Mouse (Mus musculus) MEL (cell line): Measurements from ENCODE around the gene Dand5. TPM values are rescaled to one million over a fixed set of nuclear protein-coding genes. Genes with fewer than 3 reads are reported as not detected.

Experiments used
- DNase-seq: peaks from one replicate; pipeline ENCODE4 v3.0.0; 2011; ENCODE audit warnings: low read depth, low spot score
- H3K27ac ChIP-seq: 2 replicates; pipeline ENCODE4 v1.5.1; 2012; ENCODE audit warnings: low read depth, mild to moderate bottlenecking, control low read depth, low read length, moderate library complexity; ENCODE audit not compliant: control insufficient read depth
- H3K27me3 ChIP-seq, 2 experiments: fragments of 150-350 bp in 1 of 2; sonication (generic) in 1 of 2; 2 replicates each; pipeline ENCODE4 v1.6.1; 2012; ENCODE audit warnings: low read length in 2 of 2, mild to moderate bottlenecking in 2 of 2, improper control_type of control experiment in 1 of 2, moderate library complexity in 1 of 2; ENCODE audit not compliant: insufficient read depth in 2 of 2, control insufficient read depth in 1 of 2
- H3K36me3 ChIP-seq, 2 experiments: 2 replicates each; pipeline ENCODE4 v1.6.1; 2012 to 2014; ENCODE audit warnings: low read length in 2 of 2, improper control_type of control experiment in 1 of 2, inconsistent platforms in 1 of 2, mild to moderate bottlenecking in 1 of 2; ENCODE audit not compliant: insufficient read depth in 2 of 2, control insufficient read depth in 1 of 2
- H3K4me1 ChIP-seq, 2 experiments: fragments of 150-350 bp in 1 of 2; sonication (generic) in 1 of 2; 2 replicates each; pipeline ENCODE4 v1.6.1; 2012; ENCODE audit warnings: low read length in 2 of 2, improper control_type of control experiment in 1 of 2, mild to moderate bottlenecking in 1 of 2; ENCODE audit not compliant: insufficient read depth in 2 of 2, control insufficient read depth in 1 of 2
- H3K4me3 ChIP-seq, 2 experiments: fragments of 150-350 bp in 1 of 2; sonication (generic) in 1 of 2; 2 replicates each; pipeline ENCODE4 v1.5.1; 2012; ENCODE audit warnings: low read depth in 2 of 2, low read length in 2 of 2, mild to moderate bottlenecking in 2 of 2, moderate library complexity in 2 of 2, control low read depth in 1 of 2, improper control_type of control experiment in 1 of 2; ENCODE audit not compliant: control insufficient read depth in 1 of 2, insufficient read depth in 1 of 2
- H3K79me2 ChIP-seq: 2 replicates; pipeline ENCODE4 v1.6.1; 2012; ENCODE audit warnings: mild to moderate bottlenecking, low read length, moderate library complexity; ENCODE audit not compliant: control insufficient read depth, poor library complexity, insufficient read depth
- H3K9ac ChIP-seq: 2 replicates; pipeline ENCODE4 v1.6.1; 2012; ENCODE audit warnings: low read depth, mild to moderate bottlenecking, control low read depth, low read length, moderate library complexity; ENCODE audit not compliant: control insufficient read depth, poor library complexity, severe bottlenecking
- H3K9me3 ChIP-seq: fragments of 150-350 bp; sonication (generic); replicated peaks from 2 replicates; pipeline ENCODE4 v1.6.1; 2012; ENCODE audit warnings: mild to moderate bottlenecking, low read length, improper control_type of control experiment, moderate library complexity; ENCODE audit not compliant: insufficient read depth
- BHLHE40 ChIP-seq: IDR thresholded peaks from 2 replicates; pipeline ENCODE4 v1.6.1; 2012; ENCODE audit warnings: low read depth, mild to moderate bottlenecking, inconsistent platforms, low read length, improper control_type of control experiment, borderline replicate concordance
- CHD1 ChIP-seq: IDR thresholded peaks from 2 replicates; pipeline ENCODE4 v1.6.1; 2012; ENCODE audit warnings: low read depth, mild to moderate bottlenecking, inconsistent platforms, low read length, improper control_type of control experiment
- CHD2 ChIP-seq: IDR thresholded peaks from 2 replicates; pipeline ENCODE4 v1.6.1; 2011; ENCODE audit warnings: low read length, improper control_type of control experiment
- CTCF ChIP-seq, 3 experiments: IDR thresholded peaks in 2 of 3; conservative IDR thresholded peaks in 1 of 3; 2 replicates each; pipeline ENCODE4 v1.5.1; 2011 to 2012; ENCODE audit warnings: low read length in 3 of 3, low read depth in 2 of 3, mild to moderate bottlenecking in 2 of 3, improper control_type of control experiment in 1 of 3, inconsistent platforms in 1 of 3, mixed read lengths in 1 of 3, moderate library complexity in 1 of 3; ENCODE audit not compliant: control insufficient read depth in 1 of 3, insufficient read depth in 1 of 3, poor library complexity in 1 of 3, severe bottlenecking in 1 of 3
- E2F4 ChIP-seq: IDR thresholded peaks from 2 replicates; pipeline ENCODE4 v1.6.1; 2011; ENCODE audit warnings: low read depth, low read length, improper control_type of control experiment, borderline replicate concordance
- ELF1 ChIP-seq: IDR thresholded peaks from 2 replicates; pipeline ENCODE4 v1.6.1; 2014; ENCODE audit warnings: low read depth, mild to moderate bottlenecking, inconsistent platforms, low read length, improper control_type of control experiment, moderate library complexity
- EP300 ChIP-seq, 2 experiments: IDR thresholded peaks; 2 replicates each; pipeline ENCODE4 v1.6.1; 2011; ENCODE audit warnings: improper control_type of control experiment in 2 of 2, low read length in 2 of 2, low read depth in 1 of 2, mild to moderate bottlenecking in 1 of 2
- ETS1 ChIP-seq: IDR thresholded peaks from 2 replicates; pipeline ENCODE4 v1.6.1; 2012; ENCODE audit warnings: low read depth, mild to moderate bottlenecking, inconsistent platforms, low read length, improper control_type of control experiment, moderate library complexity
- GABPA ChIP-seq: IDR thresholded peaks from 2 replicates; pipeline ENCODE4 v1.6.1; 2012; ENCODE audit warnings: low read depth, mild to moderate bottlenecking, inconsistent platforms, low read length, improper control_type of control experiment, moderate library complexity
- GATA1 ChIP-seq: IDR thresholded peaks from 2 replicates; pipeline ENCODE4 v1.6.1; 2011; ENCODE audit warnings: low read depth, low read length, improper control_type of control experiment
- HCFC1 ChIP-seq: IDR thresholded peaks from 2 replicates; pipeline ENCODE4 v1.6.1; 2012; ENCODE audit warnings: low read depth, mild to moderate bottlenecking, inconsistent platforms, low read length, improper control_type of control experiment, moderate library complexity
- JUND ChIP-seq: IDR thresholded peaks from 2 replicates; pipeline ENCODE4 v1.6.1; 2011; ENCODE audit warnings: low read depth, mild to moderate bottlenecking, improper control_type of control experiment, low read length
- MAX ChIP-seq: IDR thresholded peaks from 2 replicates; pipeline ENCODE4 v1.6.1; 2011; ENCODE audit warnings: low read length, improper control_type of control experiment
- MAZ ChIP-seq: IDR thresholded peaks from 2 replicates; pipeline ENCODE4 v1.6.1; 2012; ENCODE audit warnings: low read depth, mild to moderate bottlenecking, inconsistent platforms, low read length, improper control_type of control experiment
- MEF2A ChIP-seq: IDR thresholded peaks from 2 replicates; pipeline ENCODE4 v1.6.1; 2014; ENCODE audit warnings: low read depth, mild to moderate bottlenecking, inconsistent platforms, low read length, improper control_type of control experiment; ENCODE audit not compliant: poor library complexity, insufficient replicate concordance, severe bottlenecking; ENCODE audit errors: extremely low read depth
- MXI1 ChIP-seq: IDR thresholded peaks from 2 replicates; pipeline ENCODE4 v1.6.1; 2011; ENCODE audit warnings: mild to moderate bottlenecking, low read depth, low read length, improper control_type of control experiment
- MYB ChIP-seq: IDR thresholded peaks from 2 replicates; pipeline ENCODE4 v1.6.1; 2011; ENCODE audit warnings: mild to moderate bottlenecking, low read depth, low read length, improper control_type of control experiment
- MYC ChIP-seq: IDR thresholded peaks from 2 replicates; pipeline ENCODE4 v1.6.1; 2011; ENCODE audit warnings: low read depth, mild to moderate bottlenecking, low read length, improper control_type of control experiment, moderate library complexity
- NELFE ChIP-seq: IDR thresholded peaks from 2 replicates; pipeline ENCODE4 v1.6.1; 2011; ENCODE audit warnings: low read depth, low read length, improper control_type of control experiment
- NRF1 ChIP-seq: IDR thresholded peaks from 2 replicates; pipeline ENCODE4 v1.6.1; 2014; ENCODE audit warnings: low read depth, mild to moderate bottlenecking, inconsistent platforms, low read length, improper control_type of control experiment, moderate library complexity; ENCODE audit not compliant: poor library complexity, insufficient read depth, severe bottlenecking
- POLR2A ChIP-seq, 2 experiments: IDR thresholded peaks; 2 replicates each; pipeline ENCODE4 v1.6.1; 2011 to 2012; ENCODE audit warnings: low read length in 2 of 2, mild to moderate bottlenecking in 2 of 2, control low read depth in 1 of 2, improper control_type of control experiment in 1 of 2, low read depth in 1 of 2, moderate library complexity in 1 of 2; ENCODE audit not compliant: control insufficient read depth in 1 of 2, insufficient read depth in 1 of 2, poor library complexity in 1 of 2
- POLR2AphosphoS5 ChIP-seq: IDR thresholded peaks from 2 replicates; pipeline ENCODE4 v1.6.1; 2012; ENCODE audit warnings: low read depth, borderline replicate concordance, mild to moderate bottlenecking, inconsistent platforms, low read length, moderate library complexity, mixed read lengths
- RAD21 ChIP-seq: IDR thresholded peaks from 2 replicates; pipeline ENCODE4 v1.6.1; 2011; ENCODE audit warnings: mild to moderate bottlenecking, low read depth, low read length, improper control_type of control experiment
- RCOR1 ChIP-seq: IDR thresholded peaks from 2 replicates; pipeline ENCODE4 v1.6.1; 2012; ENCODE audit warnings: low read depth, mild to moderate bottlenecking, inconsistent platforms, low read length, improper control_type of control experiment
- SMC3 ChIP-seq: IDR thresholded peaks from 2 replicates; pipeline ENCODE4 v1.6.1; 2011; ENCODE audit warnings: low read depth, low read length, improper control_type of control experiment
- TAL1 ChIP-seq: IDR thresholded peaks from 2 replicates; pipeline ENCODE4 v1.6.1; 2012; ENCODE audit warnings: mild to moderate bottlenecking, inconsistent platforms, low read length, moderate library complexity, mixed read lengths
- TBP ChIP-seq: IDR thresholded peaks from 2 replicates; pipeline ENCODE4 v1.8.0; 2011; ENCODE audit warnings: low read depth, low read length, improper control_type of control experiment
- USF1 ChIP-seq: IDR thresholded peaks from 2 replicates; pipeline ENCODE4 v1.6.1; 2014; ENCODE audit warnings: low read depth, mild to moderate bottlenecking, inconsistent platforms, low read length, improper control_type of control experiment, moderate library complexity
- USF2 ChIP-seq, 2 experiments: IDR thresholded peaks; 2 replicates each; pipeline ENCODE4 v1.6.1; 2011 to 2012; ENCODE audit warnings: improper control_type of control experiment in 2 of 2, low read length in 2 of 2, borderline replicate concordance in 1 of 2, inconsistent platforms in 1 of 2, low read depth in 1 of 2, mild to moderate bottlenecking in 1 of 2; ENCODE audit not compliant: insufficient read depth in 1 of 2
- ZKSCAN1 ChIP-seq: IDR thresholded peaks from 2 replicates; pipeline ENCODE4 v1.6.1; 2012; ENCODE audit warnings: low read depth, mild to moderate bottlenecking, inconsistent platforms, low read length, improper control_type of control experiment, moderate library complexity
- ZNF384 ChIP-seq: IDR thresholded peaks from 2 replicates; pipeline ENCODE4 v1.6.1; 2012; ENCODE audit warnings: low read depth, mild to moderate bottlenecking, inconsistent platforms, low read length, improper control_type of control experiment
- polyA plus RNA-seq, 2 experiments: library from polyadenylated mRNA; stranded (reverse) in 1 of 2; unstranded in 1 of 2; fragments of >175 nt in 1 of 2; fragments of >200 nt in 1 of 2; gene quantifications; 2 replicates each; pipeline versions ENCODE4 v1.2.1 to v1.2.4; 2012; ENCODE audit warnings: low replicate concordance in 2 of 2, low read depth in 1 of 2; ENCODE audit not compliant: insufficient read length in 2 of 2, insufficient read depth in 1 of 2, missing spikeins in 1 of 2
- total RNA-seq: library from RNA; depleted of rRNA; stranded (reverse); fragments of 300-350 nt; gene quantifications from 2 replicates; pipeline ENCODE4 v1.2.3, GENCODE M21; 2012

Gene Dand5
- total and polyA plus RNA-seq, 3 experiments = 1.7 to 2.2 TPM; not detected in 1

GRCm38 (mm10) chr8:84811303-84811702, 11.3 kb downstream of the Dand5 start:
- H3K9ac ChIP-seq = peak overlapping the region; percentile 20
- no peaks in the 10 kb centered on the region for H3K9me3 ChIP-seq
- H3K36me3 ChIP-seq = peaks cover 0 to 5% of the 10 kb centered on the region in 2 experiments; a peak in 1 of 4 replicates
- H3K79me2 ChIP-seq = no peaks in the 10 kb centered on the region
- DNase-seq = no peak
- no peaks in the 10 kb centered on the region for H3K27me3 ChIP-seq
- no peak overlapping the region for H3K27ac ChIP-seq
- peak overlapping the region; percentile 53 to 56 for H3K4me3 ChIP-seq
- peaks cover 0 to 10% of the 10 kb centered on the region in 2 experiments; a peak in 3 of 4 replicates for H3K4me1 ChIP-seq
- TF ChIP-seq MAZ = no peak
- no peak for TF ChIP-seq ETS1
- TF ChIP-seq MYC = no peak
- no peak for TF ChIP-seq ELF1
- no peak for TF ChIP-seq MAX
- no peak for TF ChIP-seq POLR2AphosphoS5
- TF ChIP-seq MXI1 = no peak; the same call in 1 of the 2 replicates

- Histone ChIP-seq H3K9me3 (no peaks in the 10 kb centered on the region), H3K9ac (peak overlapping the region; percentile 49), H3K27me3 (no peaks in the 10 kb centered on the region), H3K36me3 (peaks cover 0 to 5% of the 10 kb centered on the region in 2 experiments; a peak in 1 of 4 replicates), H3K27ac (no peak overlapping the region), H3K4me3 (peak overlapping the region; percentile 53 to 56), H3K79me2 (no peaks in the 10 kb centered on the region), H3K4me1 (peaks cover 0 to 10% of the 10 kb centered on the region in 2 experiments; a peak in 3 of 4 replicates)
- DNase-seq = peak; percentile 90
- TF ChIP-seq GABPA = no peak
- peak; percentile 70 for TF ChIP-seq BHLHE40
- no peak for TF ChIP-seq GATA1
- TF ChIP-seq SMC3 = peak; percentile 93
- no peak for TF ChIP-seq TAL1
- no peak for TF ChIP-seq USF1
- TF ChIP-seq CHD2 = no peak
- peak; percentile 74 for TF ChIP-seq RAD21
- TF ChIP-seq MAZ = peak; percentile 89
- TF ChIP-seq POLR2AphosphoS5 = no peak
- no peak for TF ChIP-seq E2F4
- no peak for TF ChIP-seq USF2 (IDR thresholded peaks at IDR 0.05; ENCODE audit: borderline replicate concordance in 1 of 2, insufficient read depth in 1 of 2, low read depth in 1 of 2, low read length in 2 of 2)
- TF ChIP-seq TBP = no peak
- no peak for TF ChIP-seq RCOR1
- peak; percentile 53; the same call in 1 of the 2 replicates for TF ChIP-seq ELF1
- 0 out of 2 replicates have a peak, but pooled peaks have one; percentile 19 for TF ChIP-seq HCFC1
- no peak for TF ChIP-seq MEF2A
- peak in 2 of 3 experiments; percentile 92 to 95; a peak in 5 of 6 replicates for TF ChIP-seq CTCF (IDR thresholded peaks at IDR 0.05 in 2 of 3, conservative IDR thresholded peaks at IDR 0.05 in 1 of 3; ENCODE audit: control insufficient read depth in 1 of 3, insufficient read depth in 1 of 3, low read depth in 2 of 3, low read length in 3 of 3, poor library complexity in 1 of 3, severe bottlenecking in 1 of 3)
- no peak for TF ChIP-seq EP300 (IDR thresholded peaks at IDR 0.05; ENCODE audit: low read depth in 1 of 2, low read length in 2 of 2)
- no peak for TF ChIP-seq JUND
- TF ChIP-seq POLR2A (IDR thresholded peaks at IDR 0.05; ENCODE audit: control insufficient read depth in 1 of 2, insufficient read depth in 1 of 2, low read depth in 1 of 2, low read length in 2 of 2, poor library complexity in 1 of 2) = no peak
- no peak for TF ChIP-seq ZKSCAN1
- TF ChIP-seq MYB = no peak
- TF ChIP-seq NRF1 = peak; percentile 52; the same call in 1 of the 2 replicates
- no peak for TF ChIP-seq CHD1
- no peak for TF ChIP-seq ZNF384
- no peak for TF ChIP-seq NELFE
- no peak for TF ChIP-seq ETS1
- no peak for TF ChIP-seq MAX
Measured at GRCm38 (mm10) chr8:84810896-84811295, 11.7 kb downstream of the Dand5 start.
